Mouse (Mus musculus) limb, embryonic 14.5 days (tissue): Measurements from ENCODE around the gene Mast4. TPM values are rescaled to one million over a fixed set of nuclear protein-coding genes. Genes with fewer than 3 reads are reported as not detected.

ENCODE experiments used
- ATAC-seq: fragments of 200-750 bp; cut with Nextera tagmentation; 2 replicates; pipeline ENCODE4 v1.8.0; 2017; ENCODE audit warnings: low read depth, moderate number of reproducible peaks, moderate TSS enrichment; ENCODE audit not compliant: low FRiP score
- DNase-seq: peaks from one replicate; pipeline ENCODE4 v3.0.0-alpha.2; 2015; ENCODE audit warnings: low spot score
- H3K27ac ChIP-seq: fragments of 300-500 bp; sonication (generic); replicated peaks from 2 replicates; pipeline ENCODE4 v1.5.1; 2014; ENCODE audit warnings: low read depth, mild to moderate bottlenecking, low read length, moderate library complexity, mixed read lengths
- H3K27me3 ChIP-seq: fragments of 300-500 bp; sonication (generic); 2 replicates; pipeline ENCODE4 v1.6.1; 2014; ENCODE audit warnings: low read length, mixed read lengths; ENCODE audit not compliant: control insufficient read depth, insufficient read depth
- H3K36me3 ChIP-seq: fragments of 300-500 bp; sonication (generic); 2 replicates; pipeline ENCODE4 v1.6.1; 2014; ENCODE audit warnings: mild to moderate bottlenecking, low read length, moderate library complexity, mixed read lengths; ENCODE audit not compliant: control insufficient read depth, insufficient read depth
- H3K4me1 ChIP-seq: fragments of 300-500 bp; sonication (generic); 2 replicates; pipeline ENCODE4 v1.6.1; 2014; ENCODE audit warnings: antibody characterized with exemption, low read length, mixed read lengths; ENCODE audit not compliant: control insufficient read depth, insufficient read depth
- H3K4me2 ChIP-seq: fragments of 300-500 bp; sonication (generic); replicated peaks from 2 replicates; pipeline ENCODE4 v1.6.1; 2014; ENCODE audit warnings: low read depth, mild to moderate bottlenecking, low read length, moderate library complexity; ENCODE audit not compliant: severe bottlenecking
- H3K4me3 ChIP-seq: fragments of 300-500 bp; sonication (generic); replicated peaks from 2 replicates; pipeline ENCODE4 v1.5.1; 2014; ENCODE audit warnings: low read length
- H3K9ac ChIP-seq: fragments of 300-500 bp; sonication (generic); 2 replicates; pipeline ENCODE4 v1.6.1; 2014; ENCODE audit warnings: mild to moderate bottlenecking, low read depth, low read length, moderate library complexity; ENCODE audit not compliant: severe bottlenecking
- H3K9me3 ChIP-seq: fragments of 300-500 bp; sonication (generic); 2 replicates; pipeline ENCODE4 v1.6.1; 2016; ENCODE audit warnings: low read length; ENCODE audit not compliant: control insufficient read depth
- POLR2A ChIP-seq: fragments of 200-500 bp; IDR thresholded peaks from 2 replicates; pipeline ENCODE4 v1.8.0; 2012; ENCODE audit warnings: inconsistent platforms, mild to moderate bottlenecking, moderate library complexity, borderline replicate concordance; ENCODE audit not compliant: insufficient read depth, insufficient read length; ENCODE audit errors: extremely low read depth
- WGBS: fragments of 180-500 bp; shearing (Covaris S2); extraction: QIAGEN DNeasy Blood & Tissue Kit; methylation state at CpG from one replicate; pipeline ENCODE4 v1.1.7; 2014; 5-methylcytosine and 5-hydroxymethylcytosine counted together
- polyA plus RNA-seq, 2 experiments: library from polyadenylated mRNA; depleted of rRNA in 1 of 2; stranded (reverse) in 1 of 2; unstranded in 1 of 2; fragments of >200 nt; fragmentation: Nextera tagmentation in 1 of 2; extraction: Ambion mirVana in 1 of 2; gene quantifications; 2 replicates each; pipeline versions ENCODE4 v1.2.1 to v1.2.3; 2012 to 2014

The Mast4 gene
- polyA plus RNA-seq, 2 experiments = 12.5 to 25.2 TPM

GRCm38 (mm10) chr13:103336237-103336636 lies 1.9 kb upstream of the Mast4 start:
- no peak for TF ChIP-seq POLR2A
- Histone ChIP-seq H3K9ac (no peak overlapping the region), H3K27me3 (peaks cover 25% of the 10 kb centered on the region), H3K36me3 (no peaks in the 10 kb centered on the region), H3K9me3 (no peaks in the 10 kb centered on the region), H3K4me2 (no peak overlapping the region), H3K4me3 (no peak overlapping the region), H3K27ac (no peak overlapping the region), H3K4me1 (peaks cover 6% of the 10 kb centered on the region)
- no peak for DNase-seq
- 36% methylated on average over 5 of the region's 5 CpGs for WGBS
- ATAC-seq = no peak

DNA sequence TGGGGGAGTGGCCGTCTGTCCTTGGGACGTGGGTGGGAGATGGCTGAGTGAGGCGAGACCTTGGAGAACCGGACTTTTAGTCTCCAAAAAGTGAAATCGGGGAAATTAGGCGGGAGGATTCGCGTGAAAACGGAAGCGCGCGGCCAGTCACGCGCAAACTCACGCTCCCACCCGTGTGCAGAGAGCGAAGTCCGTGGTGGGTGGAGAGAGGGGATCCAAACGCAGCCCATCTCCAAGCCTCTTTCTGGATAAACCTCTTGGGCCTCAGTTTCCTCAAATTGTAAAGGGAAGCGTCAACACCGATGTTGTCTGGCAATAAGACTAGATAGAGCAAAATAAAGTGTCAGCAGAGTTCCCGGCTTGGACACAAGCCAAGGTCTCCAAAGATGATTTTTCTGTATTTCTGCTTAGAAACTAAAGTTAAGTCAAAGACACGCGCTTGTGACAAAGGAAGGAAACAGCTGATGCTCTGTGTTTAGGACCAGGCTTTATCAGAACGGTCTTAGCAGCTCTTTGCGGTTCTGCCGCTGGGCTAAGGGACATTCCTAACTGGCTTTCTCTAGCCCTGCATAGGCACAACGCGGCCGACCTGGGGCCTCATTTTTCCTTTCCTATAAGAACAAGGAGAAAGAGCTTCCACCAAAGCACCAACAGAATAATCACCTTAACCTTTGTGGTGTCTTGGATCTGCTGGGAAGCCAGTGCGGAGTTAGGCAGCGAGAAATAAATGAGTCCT lies 594 bp upstream of the Mast4 start:
- peak overlapping the region; percentile 72 for H3K4me3 ChIP-seq
- peak; percentile 23; the same call in 1 of the 2 replicates for ATAC-seq
- H3K9ac ChIP-seq = peak overlapping the region; percentile 66
- peak; percentile 36 for DNase-seq
- no peak overlapping the region for H3K27ac ChIP-seq
- peaks cover 6% of the 10 kb centered on the region for H3K4me1 ChIP-seq
- 2% methylated on average over 32 of the region's 32 CpGs for WGBS
- TF ChIP-seq POLR2A = no peak
- peaks cover 25% of the 10 kb centered on the region for H3K27me3 ChIP-seq
- peak overlapping the region; percentile 94 for H3K4me2 ChIP-seq
- H3K9me3 ChIP-seq = no peaks in the 10 kb centered on the region
- no peaks in the 10 kb centered on the region for H3K36me3 ChIP-seq

DNA sequence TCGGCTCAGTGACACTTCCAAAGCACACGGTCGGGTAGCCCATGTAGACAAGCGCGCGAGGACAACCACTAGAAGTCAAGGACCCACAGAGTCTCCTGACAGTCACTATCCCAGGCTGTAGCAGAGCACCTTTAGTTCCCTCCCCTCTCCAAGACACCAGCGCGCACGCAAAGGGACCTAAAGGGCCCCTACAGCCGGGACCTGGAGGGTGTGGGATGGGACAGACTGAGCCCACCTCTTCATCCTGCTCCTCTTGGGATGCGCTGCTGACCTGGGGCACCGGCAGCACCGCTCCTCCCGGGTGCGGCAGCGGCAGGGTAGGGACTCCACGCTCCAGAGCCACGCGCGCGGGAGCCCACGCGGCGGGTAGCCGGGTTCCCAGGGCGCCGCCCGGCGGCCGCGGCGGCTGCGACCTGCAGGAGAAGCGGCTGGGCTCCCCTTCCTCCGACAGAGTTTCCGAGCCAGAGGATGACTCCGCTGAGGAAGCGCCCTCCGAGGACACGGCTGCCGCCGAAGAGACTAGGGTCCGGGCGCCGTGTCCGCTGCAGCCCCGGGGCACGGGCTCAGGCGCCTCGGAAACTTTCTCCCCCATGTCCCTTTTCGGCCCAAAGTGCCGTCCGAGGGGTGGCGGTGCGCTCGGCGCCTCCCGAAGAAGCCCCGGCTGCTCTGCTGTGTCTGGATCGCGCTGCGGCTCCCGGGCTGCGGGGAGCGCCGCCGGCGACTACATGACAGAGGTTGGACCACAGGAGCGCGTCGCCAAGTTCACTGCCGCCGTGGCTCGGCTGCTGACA lies 501 bp downstream of the Mast4 start:
- Histone ChIP-seq H3K36me3 (no peaks in the 10 kb centered on the region), H3K27ac (no peak overlapping the region; the same call in 1 of the 2 replicates), H3K9me3 (no peaks in the 10 kb centered on the region), H3K4me3 (peak overlapping the region; percentile 72), H3K4me1 (peaks cover 8% of the 10 kb centered on the region), H3K9ac (peak overlapping the region; percentile 66), H3K27me3 (peaks cover 25% of the 10 kb centered on the region), H3K4me2 (peak overlapping the region; percentile 94)
- ATAC-seq (peak; percentile 69), DNase-seq (peak; percentile 28)
- under 1% methylated on average over 44 of the region's 74 CpGs for WGBS
- no peak for TF ChIP-seq POLR2A

- Histone ChIP-seq H3K27me3 (peaks cover 25% of the 10 kb centered on the region), H3K27ac (no peak overlapping the region), H3K9me3 (no peaks in the 10 kb centered on the region), H3K4me2 (peak overlapping the region; percentile 94), H3K9ac (peak overlapping the region; percentile 66), H3K4me3 (peak overlapping the region; percentile 72), H3K36me3 (no peaks in the 10 kb centered on the region), H3K4me1 (peaks cover 14% of the 10 kb centered on the region)
- WGBS = 2% methylated on average over 17 of the region's 17 CpGs
- no peak for DNase-seq
- no peak for TF ChIP-seq POLR2A
- no peak for ATAC-seq
Measured at GRCm38 (mm10) chr13:103333153-103333552, 1.1 kb downstream of the Mast4 start.

DNA sequence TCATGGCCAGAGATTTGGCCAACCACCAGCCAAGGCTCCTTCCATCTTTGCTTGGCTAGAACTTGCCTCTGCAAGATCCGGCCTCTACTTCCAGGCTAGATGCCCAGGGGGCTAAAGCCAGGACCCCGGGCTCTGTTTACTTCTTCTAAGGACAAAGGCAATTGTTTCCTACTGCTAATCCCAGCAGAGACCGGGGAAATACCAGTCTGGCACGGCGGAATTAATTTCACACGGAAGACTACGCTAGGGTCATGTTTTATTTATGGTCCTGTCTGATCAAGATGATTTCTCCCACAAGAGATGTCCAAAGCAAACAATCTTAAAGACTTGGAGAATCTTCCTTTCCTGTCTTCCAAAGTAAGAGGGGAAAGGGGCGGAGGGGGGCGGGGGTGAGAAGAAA lies 1.6 kb downstream of the Mast4 start:
- no peaks in the 10 kb centered on the region for H3K9me3 ChIP-seq
- peak overlapping the region; percentile 94 for H3K4me2 ChIP-seq
- peaks cover 17% of the 10 kb centered on the region for H3K4me1 ChIP-seq
- no peak for TF ChIP-seq POLR2A
- ATAC-seq (no peak), DNase-seq (no peak)
- WGBS = 14% methylated on average over 9 of the region's 9 CpGs
- H3K4me3 ChIP-seq = peak overlapping the region; percentile 72
- H3K27ac ChIP-seq = no peak overlapping the region
- H3K9ac ChIP-seq = no peak overlapping the region
- no peaks in the 10 kb centered on the region for H3K36me3 ChIP-seq
- H3K27me3 ChIP-seq = peaks cover 25% of the 10 kb centered on the region
